ENCODE assay signal across 8 mouse cellular contexts in genomic region chr13:85288574-85288842, GRCm38 (mm10). TPM values are rescaled to one million over a fixed set of nuclear protein-coding genes. Genes with fewer than 3 reads are reported as not detected.
DNase-seq lines count a peak whose midpoint lies in the region; ATAC-seq and TF ChIP-seq lines count a peak whose summit lies in the region.

No protein-coding gene starts in this region.

- no peaks in the 10 kb centered on the region for H3K27me3 ChIP-seq in embryonic facial prominence, embryonic 14.5 days (replicated peaks; ENCODE audit: control insufficient read depth, insufficient read depth, low read length)
- H3K27me3 ChIP-seq in hindbrain, postnatal 0 days (ENCODE audit: insufficient read depth, low read length), result no peaks in the 10 kb centered on the region
- no peaks in the 10 kb centered on the region for H3K27me3 ChIP-seq in neural tube, embryonic 13.5 days

- no peak for TF ChIP-seq POLR2A in lung, adult 2 months (IDR thresholded peaks at IDR 0.05; ENCODE audit: borderline replicate concordance, extremely low read depth, low read depth, low read length)

- no peak for ATAC-seq in embryonic facial prominence, embryonic 14.5 days (ENCODE audit: low read depth)
- ATAC-seq in hindbrain, postnatal 0 days, result no peak; the same call in 1 of the 2 replicates
- peak; percentile 6 for ATAC-seq in neural tube, embryonic 13.5 days (ENCODE audit: low read depth)

- peak overlapping the region; percentile 99 for H3K27ac ChIP-seq in embryonic facial prominence, embryonic 14.5 days (replicated peaks; ENCODE audit: low read depth, low read length)
- peak overlapping the region; percentile 99 for H3K27ac ChIP-seq in hindbrain, postnatal 0 days
- peak overlapping the region; percentile 99 for H3K27ac ChIP-seq in neural tube, embryonic 13.5 days (replicated peaks)

- H3K36me3 ChIP-seq in embryonic facial prominence, embryonic 14.5 days (ENCODE audit: control insufficient read depth, insufficient read depth, low read length), result no peaks in the 10 kb centered on the region
- H3K36me3 ChIP-seq in hindbrain, postnatal 0 days (ENCODE audit: insufficient read depth, low read length), result no peaks in the 10 kb centered on the region
- H3K36me3 ChIP-seq in neural tube, embryonic 13.5 days, result no peaks in the 10 kb centered on the region

- TF ChIP-seq CTCF in lung, adult 2 months (IDR thresholded peaks at IDR 0.05; ENCODE audit: insufficient read depth, low read length), result no peak
- no peak for TF ChIP-seq CTCF in hindbrain, postnatal 0 days (IDR thresholded peaks at IDR 0.05; ENCODE audit: low read depth)

- DNase-seq in lung, adult 2 months, result no peak
- DNase-seq in lung, postnatal 36 days, result no peak
- no peak for DNase-seq in embryonic facial prominence, embryonic 14.5 days (ENCODE audit: low spot score)
- DNase-seq in hindbrain, postnatal 0 days (ENCODE audit: low spot score), result no peak
- no peak for DNase-seq in c-Kit-positive CD71-positive TER-119-positive erythroid progenitor cells, embryonic 14.5 days (ENCODE audit: low spot score)
- DNase-seq in layer of hippocampus, postnatal 10 days (ENCODE audit: low spot score in 2 of 2), result no peak
- no peak for DNase-seq in kidney, adult 18-20 months

- peak overlapping the region; percentile 71 for H3K4me3 ChIP-seq in lung, adult 2 months (replicated peaks; ENCODE audit: extremely low read depth, low read depth, low read length)
- H3K4me3 ChIP-seq in embryonic facial prominence, embryonic 14.5 days (ENCODE audit: low read depth, low read length), result peak overlapping the region; percentile 96
- peak overlapping the region; percentile 83 for H3K4me3 ChIP-seq in hindbrain, postnatal 0 days (ENCODE audit: low read length)
- peak overlapping the region; percentile 81 for H3K4me3 ChIP-seq in neural tube, embryonic 13.5 days

- no peaks in the 10 kb centered on the region; the same call in 1 of the 2 replicates for H3K4me1 ChIP-seq in lung, adult 2 months (ENCODE audit: control insufficient read depth, insufficient read depth, low read length)
- H3K4me1 ChIP-seq in embryonic facial prominence, embryonic 14.5 days (ENCODE audit: control insufficient read depth, insufficient read depth, low read length), result no peaks in the 10 kb centered on the region
- peaks cover 8% of the 10 kb centered on the region; the same call in 1 of the 2 replicates for H3K4me1 ChIP-seq in hindbrain, postnatal 0 days (ENCODE audit: insufficient read depth, low read length)
- peaks cover 16% of the 10 kb centered on the region for H3K4me1 ChIP-seq in neural tube, embryonic 13.5 days (replicated peaks)

- H3K9me3 ChIP-seq in embryonic facial prominence, embryonic 14.5 days (ENCODE audit: control insufficient read depth, low read length), result no peaks in the 10 kb centered on the region
- no peaks in the 10 kb centered on the region for H3K9me3 ChIP-seq in hindbrain, postnatal 0 days (ENCODE audit: low read length)
- H3K9me3 ChIP-seq in neural tube, embryonic 13.5 days, result no peaks in the 10 kb centered on the region

- peak overlapping the region; percentile 56 for H3K4me2 ChIP-seq in embryonic facial prominence, embryonic 14.5 days (ENCODE audit: low read depth, low read length)
- H3K4me2 ChIP-seq in hindbrain, postnatal 0 days (ENCODE audit: low read depth, low read length), result peak overlapping the region; percentile 81
- H3K4me2 ChIP-seq in neural tube, embryonic 13.5 days, result peak overlapping the region; percentile 85

- under 1% methylated on average over 35 of the region's 35 CpGs for WGBS in lung, adult 2 months
- no CpG with 5 or more reads among the region's 35 CpGs for WGBS in embryonic facial prominence, embryonic 14.5 days
- WGBS in hindbrain, postnatal 0 days, result under 1% methylated on average over 27 of the region's 35 CpGs
- under 1% methylated on average over 33 of the region's 35 CpGs for WGBS in neural tube, embryonic 13.5 days

- peak overlapping the region; percentile 96 for H3K9ac ChIP-seq in embryonic facial prominence, embryonic 14.5 days (ENCODE audit: low read depth, low read length)
- H3K9ac ChIP-seq in hindbrain, postnatal 0 days (replicated peaks; ENCODE audit: low read length), result peak overlapping the region; percentile 98
- peak overlapping the region; percentile 98 for H3K9ac ChIP-seq in neural tube, embryonic 13.5 days

RNA-seq across cellular contexts. Expression of gene Rasa1, which starts 0.4 kb away (rescaled TPM):
- polyA plus RNA-seq in lung, adult 2 months (2012; rRNA removed), result 5.5 and 7.9 TPM in 2 replicates
- 57.7 and 62.9 TPM in 2 replicates for polyA plus RNA-seq in embryonic facial prominence, embryonic 14.5 days (2014; fragmentation: Nextera tagmentation; extraction: Ambion mirVana)
- total RNA-seq in hindbrain, postnatal 0 days (2014; rRNA removed), result 76.4 and 81.6 TPM in 2 replicates
- polyA plus RNA-seq in hindbrain, postnatal 0 days (2015; fragmentation: Nextera tagmentation; extraction: Ambion mirVana), result 39.8 and 44.7 TPM in 2 replicates
- 58.7 and 67.1 TPM in 2 replicates for polyA plus RNA-seq in neural tube, embryonic 13.5 days (2015; fragmentation: Nextera tagmentation; extraction: Ambion mirVana)
- 10 to 100 TPM; 70.2 to 70.6 TPM for total RNA-seq in layer of hippocampus, postnatal 10 days (2021)
